Mouse (Mus musculus): Measurements from ENCODE around the gene Zic1. TPM values are rescaled to one million over a fixed set of nuclear protein-coding genes. Genes with fewer than 3 reads are reported as not detected.

The Zic1 gene
- polyA plus RNA-seq (2015; fragmentation: Nextera tagmentation; extraction: Ambion mirVana): 0.01 TPM in 1 of 2 replicates, not detected in the other

DNA sequence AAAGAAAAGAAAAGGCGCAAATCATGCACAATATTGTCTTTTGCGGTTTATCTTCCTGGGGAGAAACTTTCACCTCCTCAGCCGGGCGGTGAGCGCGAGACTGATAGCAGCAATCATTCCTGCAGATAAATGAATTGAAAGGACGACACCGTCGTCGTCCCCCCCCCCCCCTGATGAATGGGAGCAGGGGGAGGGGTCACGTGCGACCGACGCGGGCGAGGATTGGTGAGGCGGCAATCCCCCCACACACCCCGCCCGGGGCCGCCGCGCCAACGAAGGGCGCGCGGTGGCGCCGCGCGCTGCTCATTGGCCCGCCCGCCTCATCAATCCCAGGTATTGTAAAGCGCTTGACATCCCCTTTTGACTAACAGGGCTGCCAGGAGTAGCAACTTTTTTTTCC is at the start of gene Zic1:
Gene Zic1, minus strand, starts transcription at position 147 of the 400 bp plus-strand sequence.
- peaks cover 98% of the 10 kb centered on the region for H3K27me3 ChIP-seq (ENCODE audit: control insufficient read depth, insufficient read depth, low read depth, low read length)
- H3K36me3 ChIP-seq (ENCODE audit: control insufficient read depth, insufficient read depth): no peaks in the 10 kb centered on the region
- H3K9me3 ChIP-seq (replicated peaks; ENCODE audit: control insufficient read depth, low read length): no peaks in the 10 kb centered on the region
- peak within 1 kb of the TSS; percentile 42; the same call in 1 of the 2 replicates for H3K4me2 ChIP-seq (ENCODE audit: low read depth, low read length)
- no peak for ATAC-seq (ENCODE audit: low read depth)
- WGBS (ENCODE audit: insufficient replicate concordance): 2% methylated on average over 32 of the region's 33 CpGs
- H3K4me1 ChIP-seq (ENCODE audit: control insufficient read depth, low read depth, low read length): no peaks in the 10 kb centered on the region
- H3K9ac ChIP-seq (ENCODE audit: low read depth, low read length): no peak within 1 kb of the TSS
- no peak within 1 kb of the TSS for H3K27ac ChIP-seq (ENCODE audit: low read length)
- H3K4me3 ChIP-seq (ENCODE audit: low read depth, low read length): peak within 1 kb of the TSS; percentile 31

GRCm38 (mm10) chr9:91414007-91414661 is 48.5 kb upstream of the Zic1 start:
- Histone ChIP-seq H3K36me3 (ENCODE audit: control insufficient read depth, insufficient read depth) (no peaks in the 10 kb centered on the region), H3K27me3 (ENCODE audit: control insufficient read depth, insufficient read depth, low read depth, low read length) (peaks cover 10% of the 10 kb centered on the region), H3K4me1 (ENCODE audit: control insufficient read depth, low read depth, low read length) (no peaks in the 10 kb centered on the region), H3K27ac (ENCODE audit: low read length) (no peak overlapping the region), H3K4me3 (ENCODE audit: low read depth, low read length) (no peak overlapping the region), H3K9ac (ENCODE audit: low read depth, low read length) (no peak overlapping the region), H3K4me2 (ENCODE audit: low read depth, low read length) (no peak overlapping the region), H3K9me3 (replicated peaks; ENCODE audit: control insufficient read depth, low read length) (no peaks in the 10 kb centered on the region)
- 4% methylated on average over 12 of the region's 12 CpGs for WGBS (ENCODE audit: insufficient replicate concordance)
- ATAC-seq (ENCODE audit: low read depth): no peak

DNA sequence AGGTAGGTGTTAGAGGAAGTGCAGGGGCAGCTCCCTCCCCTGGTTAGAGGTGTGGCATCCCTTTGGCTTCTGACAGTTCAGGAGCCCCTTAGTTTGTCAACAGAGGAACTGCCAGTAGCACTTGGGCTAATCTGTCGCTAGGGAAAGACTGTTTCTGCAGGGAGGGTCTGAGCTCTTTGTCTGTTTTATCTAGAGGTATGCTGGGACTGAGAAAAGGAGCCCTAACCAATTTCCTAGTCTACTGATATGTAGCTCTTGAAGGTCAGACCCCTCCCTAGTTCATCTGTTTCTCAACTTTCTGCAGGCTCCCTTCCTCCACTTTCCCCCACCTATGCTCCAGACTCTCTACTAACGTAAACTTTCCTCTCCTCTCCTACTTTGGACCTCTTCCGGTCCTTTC is 44.2 kb upstream of the Zic1 start:
- WGBS (ENCODE audit: insufficient replicate concordance): 3% methylated on average over 3 of the region's 3 CpGs
- H3K27me3 ChIP-seq (ENCODE audit: control insufficient read depth, insufficient read depth, low read depth, low read length): peaks cover 33% of the 10 kb centered on the region

DNA sequence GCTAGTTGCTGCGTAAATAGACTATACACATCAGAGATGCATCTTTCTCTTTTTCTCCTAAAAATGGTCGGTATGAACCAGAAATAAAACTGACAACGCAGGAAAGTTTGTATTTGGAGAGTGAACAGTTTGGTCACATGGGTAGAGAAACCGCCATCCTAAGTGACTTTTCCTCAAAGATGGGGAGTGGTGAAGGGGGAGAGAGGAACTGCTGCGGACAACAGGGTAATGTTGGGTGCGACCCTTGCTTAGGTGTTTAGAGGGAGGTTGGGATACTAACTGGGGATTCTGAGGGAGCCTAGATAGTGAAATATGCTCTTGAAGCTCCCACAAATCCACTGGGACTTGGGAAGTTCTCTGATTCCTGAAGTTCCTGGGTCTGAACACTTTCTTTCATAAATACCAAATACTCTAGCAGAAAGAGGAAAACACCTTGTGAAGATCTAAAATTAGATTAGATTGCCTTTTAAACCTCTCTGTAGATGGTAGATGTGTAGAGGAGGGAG is 40.7 kb upstream of the Zic1 start:
- no peak for ATAC-seq (ENCODE audit: low read depth)
- Histone ChIP-seq H3K36me3 (ENCODE audit: control insufficient read depth, insufficient read depth) (no peaks in the 10 kb centered on the region), H3K9me3 (replicated peaks; ENCODE audit: control insufficient read depth, low read length) (no peaks in the 10 kb centered on the region), H3K27me3 (ENCODE audit: control insufficient read depth, insufficient read depth, low read depth, low read length) (peaks cover 64% of the 10 kb centered on the region), H3K27ac (ENCODE audit: low read length) (no peak overlapping the region), H3K9ac (ENCODE audit: low read depth, low read length) (no peak overlapping the region), H3K4me1 (ENCODE audit: control insufficient read depth, low read depth, low read length) (no peaks in the 10 kb centered on the region), H3K4me3 (ENCODE audit: low read depth, low read length) (no peak overlapping the region), H3K4me2 (ENCODE audit: low read depth, low read length) (no peak overlapping the region)
- 3% methylated on average over 6 of the region's 6 CpGs for WGBS (ENCODE audit: insufficient replicate concordance)

More for the DNA sequence above, 44.2 kb upstream of the Zic1 start:
- Histone ChIP-seq H3K9me3 (replicated peaks; ENCODE audit: control insufficient read depth, low read length) (no peaks in the 10 kb centered on the region), H3K4me3 (ENCODE audit: low read depth, low read length) (no peak overlapping the region), H3K9ac (ENCODE audit: low read depth, low read length) (no peak overlapping the region), H3K4me2 (ENCODE audit: low read depth, low read length) (no peak overlapping the region), H3K27ac (ENCODE audit: low read length) (no peak overlapping the region), H3K4me1 (ENCODE audit: control insufficient read depth, low read depth, low read length) (no peaks in the 10 kb centered on the region), H3K36me3 (ENCODE audit: control insufficient read depth, insufficient read depth) (no peaks in the 10 kb centered on the region)
- no peak for ATAC-seq (ENCODE audit: low read depth)

DNA sequence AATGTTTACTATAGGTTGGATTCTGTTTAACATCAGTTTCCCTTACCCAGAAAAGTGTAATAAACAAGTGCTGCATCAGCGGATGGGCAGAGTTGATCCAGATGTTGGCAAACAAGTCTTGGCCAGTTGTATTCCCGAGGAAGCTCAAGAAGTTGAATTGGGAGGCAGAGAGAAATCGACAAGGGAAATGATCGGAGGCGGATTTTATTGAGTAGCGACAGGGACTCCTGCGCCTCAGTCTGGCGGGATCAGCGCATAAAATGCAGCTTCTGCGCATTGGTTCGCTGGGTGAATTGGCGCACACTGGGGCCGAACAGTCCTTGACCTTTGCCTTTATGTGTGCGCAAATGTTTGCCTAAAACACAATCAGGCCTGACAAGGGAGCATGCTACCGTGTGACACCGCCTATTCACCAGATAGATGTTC is 40.2 kb upstream of the Zic1 start:
- ATAC-seq (ENCODE audit: low read depth): no peak
- Histone ChIP-seq H3K9me3 (replicated peaks; ENCODE audit: control insufficient read depth, low read length) (no peaks in the 10 kb centered on the region), H3K4me3 (ENCODE audit: low read depth, low read length) (no peak overlapping the region), H3K9ac (ENCODE audit: low read depth, low read length) (no peak overlapping the region), H3K4me1 (ENCODE audit: control insufficient read depth, low read depth, low read length) (no peaks in the 10 kb centered on the region), H3K27ac (ENCODE audit: low read length) (no peak overlapping the region), H3K36me3 (ENCODE audit: control insufficient read depth, insufficient read depth) (no peaks in the 10 kb centered on the region), H3K27me3 (ENCODE audit: control insufficient read depth, insufficient read depth, low read depth, low read length) (peaks cover 70% of the 10 kb centered on the region), H3K4me2 (ENCODE audit: low read depth, low read length) (no peak overlapping the region)
- WGBS (ENCODE audit: insufficient replicate concordance): 2% methylated on average over 16 of the region's 16 CpGs

DNA sequence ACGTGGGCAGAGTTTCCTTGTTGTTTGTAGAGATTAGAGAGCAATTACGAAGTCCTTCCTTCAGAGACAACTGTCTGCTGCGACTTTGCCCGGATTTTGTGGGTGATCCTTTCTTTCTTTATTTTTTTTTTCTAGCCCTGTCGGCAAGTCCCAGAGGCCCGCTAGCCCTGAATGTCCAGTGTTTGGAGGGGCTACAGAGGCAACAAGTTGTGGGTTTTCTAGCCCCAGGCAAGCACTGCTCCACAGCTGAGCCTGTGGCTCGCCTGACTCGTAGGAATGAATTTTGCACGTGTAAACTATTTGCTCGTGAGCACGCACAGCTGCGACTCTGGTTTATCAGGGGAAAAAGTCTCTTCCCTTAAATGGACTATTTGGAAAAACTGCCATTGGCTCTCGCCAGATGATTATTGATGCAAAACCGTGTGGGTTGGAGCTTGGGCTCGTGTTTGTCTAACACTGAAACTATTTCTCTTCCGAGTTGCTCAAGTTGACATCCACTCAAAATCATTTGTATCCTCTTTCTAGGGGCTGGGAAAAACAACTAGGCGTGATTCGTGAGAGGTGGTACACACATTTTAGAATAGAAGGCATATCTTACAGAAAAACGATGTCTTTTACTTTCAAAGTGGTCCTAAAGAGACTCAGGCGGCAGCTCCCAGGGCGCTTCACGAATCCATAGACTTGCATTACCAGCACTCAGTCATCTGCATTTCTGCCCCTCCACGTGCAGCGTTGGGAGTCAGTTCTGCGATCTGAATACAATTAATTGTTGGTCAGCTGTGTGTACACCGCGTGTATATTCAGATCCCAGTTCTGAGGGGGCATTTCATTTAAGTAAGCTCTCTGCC is 39.5 kb upstream of the Zic1 start:
- Histone ChIP-seq H3K9me3 (replicated peaks; ENCODE audit: control insufficient read depth, low read length) (no peaks in the 10 kb centered on the region), H3K27ac (ENCODE audit: low read length) (no peak overlapping the region), H3K4me3 (ENCODE audit: low read depth, low read length) (no peak overlapping the region), H3K36me3 (ENCODE audit: control insufficient read depth, insufficient read depth) (no peaks in the 10 kb centered on the region), H3K4me1 (ENCODE audit: control insufficient read depth, low read depth, low read length) (no peaks in the 10 kb centered on the region), H3K9ac (ENCODE audit: low read depth, low read length) (no peak overlapping the region), H3K4me2 (ENCODE audit: low read depth, low read length) (no peak overlapping the region), H3K27me3 (ENCODE audit: control insufficient read depth, insufficient read depth, low read depth, low read length) (peaks cover 74% of the 10 kb centered on the region)
- no peak for ATAC-seq (ENCODE audit: low read depth)
- WGBS (ENCODE audit: insufficient replicate concordance): 1% methylated on average over 27 of the region's 27 CpGs

DNA sequence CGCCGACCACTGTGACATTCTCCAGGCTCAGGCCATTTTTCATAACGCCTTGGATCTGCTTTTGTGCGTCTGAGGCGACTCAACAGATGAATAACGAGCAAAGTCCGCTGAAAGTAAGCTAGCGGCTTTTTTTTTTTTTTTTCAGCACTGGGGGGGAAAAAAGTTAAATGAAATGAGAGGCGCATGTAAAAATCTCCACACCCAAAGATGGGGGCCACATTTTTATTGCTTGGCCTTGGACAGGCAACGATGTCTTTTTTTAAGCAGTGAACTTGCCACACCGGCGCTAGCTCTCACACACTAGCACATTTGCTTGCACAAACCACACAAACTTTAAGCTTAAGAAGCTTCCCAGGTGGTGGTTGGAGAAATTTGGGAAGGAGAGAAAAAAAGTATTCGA is 38.6 kb upstream of the Zic1 start:
- H3K9me3 ChIP-seq (replicated peaks; ENCODE audit: control insufficient read depth, low read length): no peaks in the 10 kb centered on the region

DNA sequence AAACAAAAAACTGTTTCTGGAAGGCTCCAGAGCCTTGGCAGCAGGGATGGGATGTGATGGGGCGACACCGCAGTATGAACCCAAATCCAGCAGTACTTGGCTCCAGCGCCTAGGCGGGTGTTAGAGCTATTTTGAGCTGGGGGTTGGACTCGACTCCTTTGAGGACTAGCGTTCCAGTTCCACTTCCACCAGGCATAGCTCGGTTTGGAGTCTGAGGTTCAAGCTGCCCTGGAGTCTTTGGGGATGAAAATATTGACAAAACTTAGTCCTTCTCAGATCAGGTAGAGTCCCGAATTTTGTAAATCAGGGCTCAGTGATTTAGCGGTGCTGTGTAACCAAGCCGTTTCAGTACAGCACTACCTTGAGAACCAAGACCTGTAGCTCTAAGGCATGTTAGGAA is 35.9 kb upstream of the Zic1 start:
- Histone ChIP-seq H3K36me3 (ENCODE audit: control insufficient read depth, insufficient read depth) (no peaks in the 10 kb centered on the region), H3K27me3 (ENCODE audit: control insufficient read depth, insufficient read depth, low read depth, low read length) (peaks cover 67% of the 10 kb centered on the region), H3K27ac (ENCODE audit: low read length) (no peak overlapping the region), H3K4me1 (ENCODE audit: control insufficient read depth, low read depth, low read length) (no peaks in the 10 kb centered on the region), H3K9me3 (replicated peaks; ENCODE audit: control insufficient read depth, low read length) (no peaks in the 10 kb centered on the region), H3K4me2 (ENCODE audit: low read depth, low read length) (no peak overlapping the region), H3K9ac (ENCODE audit: low read depth, low read length) (no peak overlapping the region), H3K4me3 (ENCODE audit: low read depth, low read length) (no peak overlapping the region)
- WGBS (ENCODE audit: insufficient replicate concordance): 2% methylated on average over 10 of the region's 10 CpGs
- ATAC-seq (ENCODE audit: low read depth): no peak

More for the DNA sequence above, 38.6 kb upstream of the Zic1 start:
- no peak overlapping the region for H3K27ac ChIP-seq (ENCODE audit: low read length)
- ATAC-seq (ENCODE audit: low read depth): no peak
- no peak overlapping the region for H3K4me2 ChIP-seq (ENCODE audit: low read depth, low read length)
- no peak overlapping the region for H3K9ac ChIP-seq (ENCODE audit: low read depth, low read length)
- no peaks in the 10 kb centered on the region for H3K36me3 ChIP-seq (ENCODE audit: control insufficient read depth, insufficient read depth)
- H3K4me1 ChIP-seq (ENCODE audit: control insufficient read depth, low read depth, low read length): no peaks in the 10 kb centered on the region
- H3K27me3 ChIP-seq (ENCODE audit: control insufficient read depth, insufficient read depth, low read depth, low read length): peaks cover 71% of the 10 kb centered on the region
- WGBS (ENCODE audit: insufficient replicate concordance): 3% methylated on average over 13 of the region's 13 CpGs
- no peak overlapping the region for H3K4me3 ChIP-seq (ENCODE audit: low read depth, low read length)
